In the genomic region with DNA sequence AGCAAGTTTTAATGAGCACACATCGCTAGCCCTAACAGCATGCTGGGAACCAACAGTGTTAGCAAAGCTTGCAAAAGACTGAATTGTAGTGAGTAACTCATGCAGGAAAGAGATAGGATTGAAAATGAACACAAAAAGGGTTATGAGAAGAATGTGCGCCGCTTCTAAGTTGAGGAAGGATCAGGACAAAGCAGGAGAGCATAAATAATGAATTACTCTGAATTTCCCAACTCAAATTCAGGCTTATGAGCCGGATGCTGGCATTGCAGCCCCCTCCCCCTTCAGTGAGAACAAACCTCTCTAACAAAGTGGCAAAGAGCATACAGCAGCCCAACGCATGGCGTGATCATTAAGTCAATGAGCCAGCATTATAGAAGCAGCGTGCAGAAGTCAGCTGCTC, we compare ENCODE assay signal across 14 mouse cellular contexts.
DNase-seq lines count a peak whose midpoint lies in the region; ATAC-seq and TF ChIP-seq lines count a peak whose summit lies in the region.
"Had no signal": no experiment of that assay in that cellular context is flagged by ENCODE, and none has a peak within 500 bp of the region (broad histone marks: within the 10 kb centered on the region; RNA-seq: fewer than 3 reads in every experiment).

No protein-coding gene starts in this region.

- peak overlapping the region; percentile 41; the same call in 1 of the 2 replicates for H3K27ac ChIP-seq in forebrain, embryonic 11.5 days (ENCODE audit: low read depth, low read length)
- 0 out of 2 replicates have a peak overlapping the region, but pooled peaks have one; percentile 34 for H3K27ac ChIP-seq in hindbrain, embryonic 15.5 days (replicated peaks)
- no peak overlapping the region for H3K27ac ChIP-seq in neural tube, embryonic 12.5 days
- H3K27ac ChIP-seq in liver, postnatal 0 days (ENCODE audit: low read depth): no peak overlapping the region
- H3K27ac ChIP-seq: stomach, postnatal 0 days had no signal

- TF ChIP-seq EP300 in liver, postnatal 0 days (IDR thresholded peaks at IDR 0.05; ENCODE audit: low read depth): no peak

- H3K36me3 ChIP-seq in forebrain, embryonic 11.5 days (ENCODE audit: control insufficient read depth, insufficient read depth, low read length): no peaks in the 10 kb centered on the region
- H3K36me3 ChIP-seq in hindbrain, embryonic 15.5 days: no peaks in the 10 kb centered on the region
- H3K36me3 ChIP-seq in neural tube, embryonic 12.5 days: no peaks in the 10 kb centered on the region
- H3K36me3 ChIP-seq in liver, postnatal 0 days (replicated peaks; ENCODE audit: insufficient read depth, low read length): no peaks in the 10 kb centered on the region

- no peaks in the 10 kb centered on the region for H3K9me3 ChIP-seq in forebrain, embryonic 11.5 days (ENCODE audit: control insufficient read depth, low read length)
- H3K9me3 ChIP-seq in hindbrain, embryonic 15.5 days: no peaks in the 10 kb centered on the region
- no peaks in the 10 kb centered on the region for H3K9me3 ChIP-seq in neural tube, embryonic 12.5 days
- no peaks in the 10 kb centered on the region for H3K9me3 ChIP-seq in liver, postnatal 0 days (ENCODE audit: low read length)

- no peaks in the 10 kb centered on the region for H3K27me3 ChIP-seq in forebrain, embryonic 11.5 days (ENCODE audit: control insufficient read depth, insufficient read depth, low read length)
- H3K27me3 ChIP-seq in hindbrain, embryonic 15.5 days: no peaks in the 10 kb centered on the region
- no peaks in the 10 kb centered on the region for H3K27me3 ChIP-seq in neural tube, embryonic 12.5 days (replicated peaks)
- H3K27me3 ChIP-seq in liver, postnatal 0 days (ENCODE audit: insufficient read depth, low read length): no peaks in the 10 kb centered on the region

- intact Hi-C loops in heart, postnatal 10 days (cut with DNase I): no loop called here
- intact Hi-C loops in heart, postnatal 14 days (cut with DNase I): no loop called here

- peak; percentile 89 for ATAC-seq in forebrain, embryonic 11.5 days (replicated peaks; ENCODE audit: low FRiP score)
- peak; percentile 76 for ATAC-seq in hindbrain, embryonic 15.5 days (ENCODE audit: low FRiP score, low read depth)
- peak; percentile 75; the same call in 1 of the 2 replicates for ATAC-seq in neural tube, embryonic 12.5 days (ENCODE audit: low FRiP score, low read depth)
- no peak for ATAC-seq in liver, postnatal 0 days

- no peak overlapping the region for H3K4me3 ChIP-seq in forebrain, embryonic 11.5 days (ENCODE audit: low read depth, low read length)
- H3K4me3 ChIP-seq in hindbrain, embryonic 15.5 days: no peak overlapping the region
- no peak overlapping the region for H3K4me3 ChIP-seq in neural tube, embryonic 12.5 days
- H3K4me3 ChIP-seq in liver, postnatal 0 days (ENCODE audit: low read depth, low read length): no peak overlapping the region

- H3K4me2 ChIP-seq in forebrain, embryonic 11.5 days (ENCODE audit: low read depth, low read length, severe bottlenecking): peak overlapping the region; percentile 24; the same call in 1 of the 2 replicates
- peak overlapping the region; percentile 38 for H3K4me2 ChIP-seq in hindbrain, embryonic 15.5 days
- H3K4me2 ChIP-seq in neural tube, embryonic 12.5 days (replicated peaks): no peak overlapping the region
- H3K4me2 ChIP-seq in liver, postnatal 0 days (ENCODE audit: low read depth, low read length): no peak overlapping the region

- TF ChIP-seq CTCF in liver, postnatal 0 days (IDR thresholded peaks at IDR 0.05; ENCODE audit: low read depth): no peak

- DNase-seq in embryo, embryonic 11 days: peak; percentile 48
- DNase-seq in embryo, embryonic 9.5 days (ENCODE audit: extremely low spot score): no peak
- peak; percentile 70 for DNase-seq in forebrain, embryonic 11.5 days (ENCODE audit: low spot score)
- no peak for DNase-seq in heart, postnatal 10 days
- no peak for DNase-seq in heart, postnatal 14 days
- DNase-seq in liver, postnatal 0 days: no peak
- DNase-seq: cerebellum, postnatal 10 days; gastrocnemius, postnatal 10 days; kidney, adult 2 months; left cerebral cortex, postnatal 4 days; lung, adult 18-20 months had no signal

- H3K4me1 ChIP-seq in forebrain, embryonic 11.5 days (replicated peaks; ENCODE audit: control insufficient read depth, insufficient read depth, low read length): peaks cover 3% of the 10 kb centered on the region; the same call in 1 of the 2 replicates
- H3K4me1 ChIP-seq in hindbrain, embryonic 15.5 days (replicated peaks): peaks cover 9% of the 10 kb centered on the region
- H3K4me1 ChIP-seq in neural tube, embryonic 12.5 days: no peaks in the 10 kb centered on the region
- H3K4me1 ChIP-seq in liver, postnatal 0 days (ENCODE audit: insufficient read depth): no peaks in the 10 kb centered on the region

- H3K9ac ChIP-seq in forebrain, embryonic 11.5 days (ENCODE audit: low read length): no peak overlapping the region
- 0 out of 2 replicates have a peak overlapping the region, but pooled peaks have one; percentile 22 for H3K9ac ChIP-seq in hindbrain, embryonic 15.5 days
- no peak overlapping the region for H3K9ac ChIP-seq in neural tube, embryonic 12.5 days
- H3K9ac ChIP-seq in liver, postnatal 0 days (replicated peaks): no peak overlapping the region

- WGBS in forebrain, embryonic 11.5 days: 16% methylated on average over 7 of the region's 7 CpGs
- 37% methylated on average over 7 of the region's 7 CpGs for WGBS in hindbrain, embryonic 15.5 days
- 55% methylated on average over 7 of the region's 7 CpGs for WGBS in neural tube, embryonic 12.5 days
- WGBS in liver, postnatal 0 days (ENCODE audit: insufficient replicate concordance): 76% methylated on average over 7 of the region's 7 CpGs

Comparison
In these comparisons a context has a peak if more than half of its experiments do, and no peak if none do; other contexts are left out.
1. DNase-seq: peak in embryo, embryonic 11 days (single experiment) and forebrain, embryonic 11.5 days (single experiment); none in embryo, embryonic 9.5 days (single experiment), heart, postnatal 10 days (0 of 2), heart, postnatal 14 days (0 of 2) and liver, postnatal 0 days (single experiment).
2. H3K27ac ChIP-seq: peak in forebrain, embryonic 11.5 days (single experiment) and hindbrain, embryonic 15.5 days (single experiment); none in neural tube, embryonic 12.5 days (single experiment) and liver, postnatal 0 days (single experiment).
3. H3K4me2 ChIP-seq: peak in forebrain, embryonic 11.5 days (single experiment) and hindbrain, embryonic 15.5 days (single experiment); none in neural tube, embryonic 12.5 days (single experiment) and liver, postnatal 0 days (single experiment).